Mouse (Mus musculus) limb, embryonic 13.5 days (tissue): ENCODE measurements around the gene Cacna2d3. TPM values are rescaled to one million over a fixed set of nuclear protein-coding genes. Genes with fewer than 3 reads are reported as not detected.

Experiments
- ATAC-seq: fragments of 200-750 bp; cut with Nextera tagmentation; 2 replicates; pipeline ENCODE4 v1.8.0; 2017; ENCODE audit warnings: low read depth, moderate number of reproducible peaks, moderate TSS enrichment; ENCODE audit not compliant: low FRiP score
- H3K27ac ChIP-seq: fragments of 300-500 bp; sonication (generic); 2 replicates; pipeline ENCODE4 v1.5.1; 2015; ENCODE audit warnings: inconsistent platforms, mild to moderate bottlenecking, moderate library complexity
- H3K27me3 ChIP-seq: fragments of 300-500 bp; sonication (generic); 2 replicates; pipeline ENCODE4 v1.6.1; 2015; ENCODE audit warnings: mild to moderate bottlenecking, inconsistent platforms
- H3K36me3 ChIP-seq: fragments of 300-500 bp; sonication (generic); 2 replicates; pipeline ENCODE4 v1.6.1; 2015; ENCODE audit warnings: inconsistent platforms, mild to moderate bottlenecking, moderate library complexity
- H3K4me1 ChIP-seq: fragments of 300-500 bp; sonication (generic); 2 replicates; pipeline ENCODE4 v1.6.1; 2015; ENCODE audit warnings: inconsistent platforms
- H3K4me2 ChIP-seq: fragments of 300-500 bp; sonication (generic); replicated peaks from 2 replicates; pipeline ENCODE4 v1.6.1; 2015; ENCODE audit warnings: inconsistent platforms, mild to moderate bottlenecking, moderate library complexity
- H3K4me3 ChIP-seq: fragments of 300-500 bp; sonication (generic); 2 replicates; pipeline ENCODE4 v1.5.1; 2015; ENCODE audit warnings: moderate library complexity, mild to moderate bottlenecking, inconsistent platforms
- H3K9ac ChIP-seq: fragments of 300-500 bp; sonication (generic); 2 replicates; pipeline ENCODE4 v1.6.1; 2015; ENCODE audit warnings: mild to moderate bottlenecking, inconsistent platforms
- H3K9me3 ChIP-seq: fragments of 300-500 bp; sonication (generic); 2 replicates; pipeline ENCODE4 v1.6.1; 2016; ENCODE audit warnings: inconsistent platforms
- WGBS: fragments of 180-500 bp; shearing (Covaris S2); methylation state at CpG from one replicate; pipeline ENCODE4 v1.1.7; 2015; 5-methylcytosine and 5-hydroxymethylcytosine counted together
- polyA plus RNA-seq: library from polyadenylated mRNA; unstranded; fragments of >200 nt; fragmentation: Nextera tagmentation; extraction: Ambion mirVana; gene quantifications from 2 replicates; pipeline ENCODE4 v1.2.1, GENCODE M21; 2015

The Cacna2d3 gene
- polyA plus RNA-seq, 1 experiment from 2014 or later, result 5.3 TPM

DNA sequence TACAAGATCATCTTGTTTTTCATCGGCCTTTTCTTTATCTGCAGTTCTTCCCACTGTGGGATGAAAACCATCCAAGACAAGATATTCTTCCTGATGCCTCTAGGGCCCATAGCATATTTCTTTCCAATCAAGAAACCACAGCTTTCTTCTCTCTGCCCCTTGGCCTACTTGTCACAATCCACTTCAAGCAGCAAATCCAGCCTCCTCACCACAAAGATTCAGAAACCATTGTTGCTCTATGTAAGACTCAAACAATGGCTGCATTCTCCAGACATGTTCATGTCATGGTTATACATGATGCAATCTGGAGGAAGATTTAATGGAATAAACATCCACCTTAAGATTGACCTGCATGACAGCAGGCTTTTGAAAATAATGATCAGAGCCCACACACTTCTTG is 505.6 kb downstream of the Cacna2d3 start:
- Histone ChIP-seq H3K4me3 (no peak overlapping the region), H3K36me3 (no peaks in the 10 kb centered on the region), H3K9ac (no peak overlapping the region), H3K27ac (no peak overlapping the region), H3K9me3 (no peaks in the 10 kb centered on the region), H3K4me1 (no peaks in the 10 kb centered on the region), H3K4me2 (no peak overlapping the region), H3K27me3 (no peaks in the 10 kb centered on the region)
- 95% methylated on average over 1 of the region's 1 CpGs for WGBS
- no peak for ATAC-seq

DNA sequence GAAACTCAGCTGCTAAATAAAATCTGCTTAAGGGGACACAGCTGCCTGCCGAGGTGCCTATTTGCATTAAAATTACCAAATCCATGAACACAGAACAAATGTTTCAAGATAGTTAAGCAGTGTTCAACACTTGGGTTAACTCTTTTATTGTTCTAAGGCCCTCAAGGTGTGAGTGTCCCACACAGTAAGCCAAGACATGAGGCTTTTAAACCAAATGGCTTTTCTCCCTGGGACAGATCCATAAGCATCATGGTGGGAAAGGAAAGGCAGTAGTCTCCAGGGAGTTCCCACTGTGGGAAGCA is 516.7 kb downstream of the Cacna2d3 start:
- H3K4me3 ChIP-seq, result no peak overlapping the region
- no peak overlapping the region for H3K9ac ChIP-seq
- ATAC-seq, result no peak
- H3K27me3 ChIP-seq, result no peaks in the 10 kb centered on the region
- no peak overlapping the region for H3K27ac ChIP-seq
- no peaks in the 10 kb centered on the region for H3K36me3 ChIP-seq
- WGBS, result 33% methylated on average over 1 of the region's 1 CpGs
- no peaks in the 10 kb centered on the region for H3K9me3 ChIP-seq
- H3K4me1 ChIP-seq, result peaks cover 10% of the 10 kb centered on the region
- no peak overlapping the region for H3K4me2 ChIP-seq

DNA sequence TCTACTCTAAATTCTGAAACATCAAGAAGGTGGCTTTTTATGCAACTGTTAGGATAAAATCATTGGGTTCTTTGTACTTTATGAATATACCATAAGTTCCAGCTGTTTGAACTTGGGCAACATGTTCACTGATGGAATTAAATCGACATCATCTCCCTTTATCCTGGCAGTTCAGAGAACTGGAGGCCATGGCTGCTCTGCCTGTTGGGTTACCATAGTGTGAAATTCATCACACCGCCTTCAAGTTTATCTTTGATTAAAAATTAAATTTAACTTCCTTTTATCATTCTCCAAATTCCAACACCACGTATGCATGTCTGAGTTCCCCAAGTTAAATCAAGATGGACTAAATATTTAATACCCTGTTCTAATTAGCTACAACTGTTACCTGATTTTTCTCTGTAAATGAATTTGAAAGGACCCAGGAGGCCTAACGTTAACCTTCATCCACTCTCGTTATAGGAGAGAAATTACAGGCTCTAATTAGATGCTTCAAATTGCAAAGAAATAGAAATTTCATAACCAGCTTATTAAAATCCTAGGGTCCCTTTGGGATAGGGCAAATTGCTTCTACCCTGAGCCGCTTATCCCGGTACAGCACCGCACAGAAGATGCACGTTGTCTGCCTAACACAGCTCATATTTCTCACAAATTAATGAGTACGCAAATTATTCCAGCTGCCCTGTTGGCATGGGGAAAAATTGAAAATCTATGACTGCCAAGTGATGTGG is 517.3 kb downstream of the Cacna2d3 start:
- Histone ChIP-seq H3K4me2 (no peak overlapping the region), H3K9me3 (no peaks in the 10 kb centered on the region), H3K4me1 (peaks cover 10% of the 10 kb centered on the region), H3K4me3 (no peak overlapping the region), H3K36me3 (no peaks in the 10 kb centered on the region), H3K27me3 (no peaks in the 10 kb centered on the region), H3K27ac (no peak overlapping the region), H3K9ac (no peak overlapping the region)
- peak; percentile 40; the same call in 1 of the 2 replicates for ATAC-seq
- WGBS, result 47% methylated on average over 10 of the region's 10 CpGs

DNA sequence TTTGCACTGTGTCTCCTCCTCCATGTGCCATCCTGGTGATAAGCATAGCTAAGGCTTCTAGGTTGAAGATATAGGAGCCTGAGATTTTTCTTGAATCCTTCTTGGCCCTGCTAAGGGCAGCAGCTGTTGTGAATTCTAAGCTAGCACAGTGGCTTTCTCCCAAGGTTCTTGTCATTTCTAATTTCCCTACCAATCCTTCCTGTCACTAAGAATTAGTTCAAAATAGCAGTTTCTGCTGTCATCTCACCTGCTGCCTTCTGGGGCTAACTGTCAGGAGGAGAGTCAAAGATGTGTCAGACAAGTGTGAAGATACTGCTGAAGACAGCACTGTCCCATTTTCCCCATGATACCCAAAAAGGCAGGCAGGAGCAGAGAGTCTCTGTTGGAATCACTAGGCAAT is 525.5 kb downstream of the Cacna2d3 start:
- no peaks in the 10 kb centered on the region for H3K36me3 ChIP-seq
- no peak overlapping the region for H3K4me3 ChIP-seq
- H3K4me2 ChIP-seq, result no peak overlapping the region
- H3K27me3 ChIP-seq, result no peaks in the 10 kb centered on the region
- H3K4me1 ChIP-seq, result no peaks in the 10 kb centered on the region
- no peaks in the 10 kb centered on the region for H3K9me3 ChIP-seq
- H3K27ac ChIP-seq, result no peak overlapping the region
- no peak for ATAC-seq
- no peak overlapping the region for H3K9ac ChIP-seq

- no peak overlapping the region for H3K4me2 ChIP-seq
- H3K36me3 ChIP-seq, result no peaks in the 10 kb centered on the region
- H3K4me3 ChIP-seq, result no peak overlapping the region
- H3K27me3 ChIP-seq, result no peaks in the 10 kb centered on the region
- H3K9ac ChIP-seq, result no peak overlapping the region
- no peak for ATAC-seq
- no peaks in the 10 kb centered on the region for H3K4me1 ChIP-seq
- no peak overlapping the region for H3K27ac ChIP-seq
- no peaks in the 10 kb centered on the region for H3K9me3 ChIP-seq
- WGBS, result 94% methylated on average over 3 of the region's 3 CpGs
These were observed 530.2 kb downstream of the Cacna2d3 start for GRCm38 (mm10) chr14:29191426-29191825.

GRCm38 (mm10) chr14:29183730-29184129 is 537.9 kb downstream of the Cacna2d3 start:
- H3K9ac ChIP-seq, result no peak overlapping the region
- H3K4me1 ChIP-seq, result peaks cover 10% of the 10 kb centered on the region; the same call in 1 of the 2 replicates
- H3K36me3 ChIP-seq, result no peaks in the 10 kb centered on the region
- no peak overlapping the region for H3K4me3 ChIP-seq
- no peak for ATAC-seq
- 40% methylated on average over 5 of the region's 5 CpGs for WGBS
- H3K27ac ChIP-seq, result peak overlapping the region; percentile 63; the same call in 1 of the 2 replicates
- H3K27me3 ChIP-seq, result no peaks in the 10 kb centered on the region
- H3K9me3 ChIP-seq, result no peaks in the 10 kb centered on the region
- H3K4me2 ChIP-seq, result no peak overlapping the region

GRCm38 (mm10) chr14:29179397-29179888 is 542.2 kb downstream of the Cacna2d3 start:
- 77% methylated on average over 11 of the region's 11 CpGs for WGBS
- Histone ChIP-seq H3K27ac (no peak overlapping the region), H3K4me1 (peaks cover 12% of the 10 kb centered on the region; the same call in 1 of the 2 replicates), H3K4me2 (no peak overlapping the region), H3K36me3 (no peaks in the 10 kb centered on the region), H3K27me3 (no peaks in the 10 kb centered on the region), H3K9me3 (no peaks in the 10 kb centered on the region), H3K4me3 (no peak overlapping the region), H3K9ac (no peak overlapping the region)
- ATAC-seq, result no peak

DNA sequence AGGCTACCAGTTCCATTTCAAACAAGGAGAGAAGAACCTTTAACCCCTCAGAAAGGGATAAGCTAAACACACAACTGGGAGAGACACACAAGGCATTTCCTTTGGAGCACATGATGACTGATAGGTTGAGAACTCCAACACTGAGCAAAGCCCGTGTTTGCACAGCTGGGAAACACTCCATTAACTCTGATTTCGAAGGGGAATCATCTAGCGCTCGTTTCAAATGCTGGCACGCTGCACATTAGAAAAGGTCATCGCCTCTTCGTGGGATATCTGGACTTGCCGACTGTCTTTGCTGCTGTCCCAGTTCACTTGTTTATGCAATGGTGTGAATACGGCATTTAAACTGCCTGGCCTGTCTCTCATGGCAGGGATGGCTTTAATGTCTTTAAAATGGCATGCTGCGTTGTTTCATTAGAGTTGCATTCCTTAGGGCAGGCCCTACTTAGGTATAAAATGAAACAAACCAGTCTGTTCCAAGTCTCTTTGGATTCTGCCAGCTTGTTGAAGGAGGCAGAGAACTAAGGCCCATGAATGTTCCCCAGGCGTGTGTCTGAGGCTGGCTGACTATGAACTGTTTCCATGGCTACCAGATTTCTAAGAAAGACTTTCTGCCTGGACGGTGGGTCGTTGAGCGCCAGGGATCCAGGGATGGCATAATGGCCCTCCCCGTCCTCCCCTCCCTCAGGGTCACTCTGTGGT is 542.8 kb downstream of the Cacna2d3 start:
- Histone ChIP-seq H3K27ac (no peak overlapping the region), H3K27me3 (no peaks in the 10 kb centered on the region), H3K9me3 (no peaks in the 10 kb centered on the region), H3K4me1 (peaks cover 11% of the 10 kb centered on the region; the same call in 1 of the 2 replicates), H3K4me2 (no peak overlapping the region), H3K9ac (no peak overlapping the region), H3K4me3 (no peak overlapping the region), H3K36me3 (no peaks in the 10 kb centered on the region)
- WGBS, result 47% methylated on average over 15 of the region's 15 CpGs
- no peak for ATAC-seq

DNA sequence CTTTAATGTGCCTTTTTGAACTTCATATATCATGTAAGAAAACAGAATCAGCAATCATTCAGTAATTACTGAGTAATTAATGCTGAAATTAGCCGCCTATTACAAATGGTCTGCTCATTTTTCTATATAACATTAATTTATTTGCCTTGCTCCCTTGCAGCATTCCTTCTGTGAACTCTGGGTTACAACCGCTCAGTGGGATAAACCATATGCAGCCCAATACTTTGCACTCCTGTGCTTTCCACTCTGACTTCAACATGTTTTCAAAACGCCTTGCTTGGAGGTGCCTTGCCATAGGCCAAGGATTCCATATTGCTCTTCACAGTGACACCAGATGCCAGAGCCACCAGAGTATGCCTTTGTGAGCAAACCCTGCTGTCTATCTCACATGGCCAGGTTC is 546.9 kb downstream of the Cacna2d3 start:
- Histone ChIP-seq H3K9ac (no peak overlapping the region), H3K4me1 (peaks cover 12% of the 10 kb centered on the region; the same call in 1 of the 2 replicates), H3K27me3 (no peaks in the 10 kb centered on the region), H3K4me3 (no peak overlapping the region), H3K27ac (no peak overlapping the region), H3K4me2 (no peak overlapping the region), H3K36me3 (no peaks in the 10 kb centered on the region), H3K9me3 (no peaks in the 10 kb centered on the region)
- no peak for ATAC-seq
- WGBS, result 73% methylated on average over 3 of the region's 3 CpGs

DNA sequence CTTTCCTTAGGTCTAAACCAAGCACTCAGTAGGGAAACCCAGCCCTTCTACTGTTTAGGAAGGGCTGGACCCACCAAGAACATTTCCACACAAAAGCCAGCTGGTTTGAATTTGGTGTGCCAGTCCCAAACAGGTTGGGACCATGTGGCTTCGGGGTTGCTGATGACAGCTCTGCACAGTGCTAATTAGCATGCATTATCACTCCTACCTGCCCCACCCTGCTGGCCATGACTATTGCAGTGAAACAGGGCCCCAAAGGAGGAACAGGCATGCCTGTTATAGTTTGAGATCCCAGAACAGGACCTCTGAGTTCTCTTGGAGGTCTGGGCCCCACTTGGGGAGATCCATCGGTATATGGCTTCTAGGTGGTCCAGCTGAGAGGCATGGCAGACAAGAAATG is 549.5 kb downstream of the Cacna2d3 start:
- Histone ChIP-seq H3K4me3 (no peak overlapping the region), H3K27ac (no peak overlapping the region), H3K4me2 (no peak overlapping the region), H3K27me3 (no peaks in the 10 kb centered on the region), H3K9me3 (no peaks in the 10 kb centered on the region), H3K9ac (no peak overlapping the region), H3K4me1 (peaks cover 4% of the 10 kb centered on the region; the same call in 1 of the 2 replicates), H3K36me3 (no peaks in the 10 kb centered on the region)
- no peak for ATAC-seq
- 41% methylated on average over 2 of the region's 2 CpGs for WGBS

- Histone ChIP-seq H3K27ac (no peak overlapping the region), H3K4me1 (peaks cover 18% of the 10 kb centered on the region), H3K36me3 (no peaks in the 10 kb centered on the region), H3K9me3 (no peaks in the 10 kb centered on the region), H3K4me2 (no peak overlapping the region), H3K27me3 (no peaks in the 10 kb centered on the region), H3K4me3 (no peak overlapping the region), H3K9ac (no peak overlapping the region)
- ATAC-seq, result no peak
- WGBS, result 56% methylated on average over 6 of the region's 6 CpGs
These were observed 557.0 kb downstream of the Cacna2d3 start for GRCm38 (mm10) chr14:29164653-29165030.

DNA sequence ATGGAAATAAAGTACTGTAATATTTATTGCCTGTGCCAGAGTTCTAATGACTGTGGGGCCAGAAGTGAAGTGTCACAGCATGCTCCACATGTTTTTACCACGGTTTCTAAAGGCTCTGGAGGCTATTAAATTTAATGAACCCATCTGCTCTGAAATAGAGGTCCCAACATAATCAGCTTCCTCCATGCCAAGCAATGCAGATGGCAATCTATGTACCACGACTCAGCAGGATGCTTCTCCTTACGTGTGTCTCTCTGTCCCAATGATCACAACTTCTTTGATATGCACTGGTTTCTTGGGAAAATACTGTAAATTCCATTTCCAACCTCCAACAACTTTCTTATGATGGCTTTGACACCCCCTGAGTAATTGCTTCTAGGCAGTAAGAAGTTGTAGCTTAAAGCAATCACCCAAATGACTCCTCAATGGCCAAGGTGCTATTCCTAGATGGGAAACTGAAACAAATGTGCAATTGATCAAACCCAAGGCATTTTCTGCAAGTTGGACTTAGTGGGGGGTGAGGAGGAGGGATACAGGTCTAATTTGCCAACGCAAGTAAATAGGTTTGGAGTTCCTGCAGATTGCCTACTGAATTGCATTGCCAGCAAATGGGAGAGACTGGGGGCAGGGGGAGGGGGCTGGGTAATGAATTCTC is 557.5 kb downstream of the Cacna2d3 start:
- Histone ChIP-seq H3K27me3 (no peaks in the 10 kb centered on the region), H3K4me1 (peaks cover 18% of the 10 kb centered on the region), H3K9ac (no peak overlapping the region), H3K4me2 (no peak overlapping the region), H3K27ac (no peak overlapping the region), H3K36me3 (no peaks in the 10 kb centered on the region), H3K4me3 (no peak overlapping the region), H3K9me3 (0 out of 2 replicates have a peak, but pooled peaks cover 2% of the 10 kb centered on the region)
- no peak for ATAC-seq
- 13% methylated on average over 4 of the region's 4 CpGs for WGBS
